Mouse (Mus musculus): ENCODE measurements around the gene Tomm40l. TPM values are rescaled to one million over a fixed set of nuclear protein-coding genes. Genes with fewer than 3 reads are reported as not detected.

Gene Tomm40l
- total RNA-seq (2022) = 100 to 1,000 TPM in 1 of 4 experiments, 10 to 100 TPM in 3; 94.3 to 111 (median 97.4) TPM

GRCm38 (mm10) chr1:171222238-171223155 lies at the start of gene Tomm40l:
Gene Tomm40l, minus strand, starts transcription at chr1:171222514.
- peak; percentile 98 for DNase-seq (ENCODE audit: low spot score)

- DNase-seq (ENCODE audit: low spot score) = no peak
Measured at GRCm38 (mm10) chr1:171272086-171272485, 49.8 kb upstream of the Tomm40l start.

- no peak for DNase-seq (ENCODE audit: low spot score)
Measured at GRCm38 (mm10) chr1:171271622-171272021, 49.3 kb upstream of the Tomm40l start.

- DNase-seq (ENCODE audit: low spot score) = no peak
Measured at GRCm38 (mm10) chr1:171271196-171271595, 48.9 kb upstream of the Tomm40l start.

- no peak for DNase-seq (ENCODE audit: low spot score)
Measured at GRCm38 (mm10) chr1:171270573-171270900, 48.2 kb upstream of the Tomm40l start.

GRCm38 (mm10) chr1:171269848-171270572 lies 47.7 kb upstream of the Tomm40l start, which contains the start of gene B4galt3:
Gene B4galt3, plus strand, starts transcription at chr1:171270328.
- DNase-seq (ENCODE audit: low spot score) = peak; percentile 96

- no peak for DNase-seq (ENCODE audit: low spot score)
Measured at GRCm38 (mm10) chr1:171268341-171268740, 46.0 kb upstream of the Tomm40l start.

- no peak for DNase-seq (ENCODE audit: low spot score)
Measured at GRCm38 (mm10) chr1:171265971-171266744, 43.8 kb upstream of the Tomm40l start.

- DNase-seq (ENCODE audit: low spot score) = no peak
Measured at GRCm38 (mm10) chr1:171263666-171264461, 41.5 kb upstream of the Tomm40l start.

GRCm38 (mm10) chr1:171263185-171263611 lies 40.9 kb upstream of the Tomm40l start:
- DNase-seq (ENCODE audit: low spot score) = peak; percentile 69

- DNase-seq (ENCODE audit: low spot score) = peak; percentile 85
Measured at GRCm38 (mm10) chr1:171262594-171263130, 40.3 kb upstream of the Tomm40l start.

GRCm38 (mm10) chr1:171260316-171260715 lies 38.0 kb upstream of the Tomm40l start:
- DNase-seq (ENCODE audit: low spot score) = no peak

- DNase-seq (ENCODE audit: low spot score) = no peak
Measured at GRCm38 (mm10) chr1:171258921-171259320, 36.6 kb upstream of the Tomm40l start.

- DNase-seq (ENCODE audit: low spot score) = no peak
Measured at GRCm38 (mm10) chr1:171257781-171258180, 35.5 kb upstream of the Tomm40l start.

GRCm38 (mm10) chr1:171256937-171257548 lies 34.7 kb upstream of the Tomm40l start:
- DNase-seq (ENCODE audit: low spot score) = peak; percentile 67

GRCm38 (mm10) chr1:171256095-171256818 lies 33.9 kb upstream of the Tomm40l start:
- no peak for DNase-seq (ENCODE audit: low spot score)

- no peak for DNase-seq (ENCODE audit: low spot score)
Measured at GRCm38 (mm10) chr1:171252415-171252814, 30.1 kb upstream of the Tomm40l start.

GRCm38 (mm10) chr1:171251594-171252324 lies 29.4 kb upstream of the Tomm40l start:
- DNase-seq (ENCODE audit: low spot score) = peak; percentile 52

Data from heart, adult 8-10 months (tissue).